Mouse (Mus musculus) megakaryocyte, adult 5-6 weeks (primary cell): Measurements from ENCODE around the gene Olfr1318. TPM values are rescaled to one million over a fixed set of nuclear protein-coding genes. Genes with fewer than 3 reads are reported as not detected.

ENCODE experiments used
- ATAC-seq: 2 replicates; pipeline ENCODE4 v1.8.0; 2016; ENCODE audit warnings: mild to moderate bottlenecking, inconsistent platforms; ENCODE audit not compliant: poor library complexity, severe bottlenecking
- total RNA-seq, 2 experiments: library from RNA; stranded (forward) in 1 of 2; stranded (reverse) in 1 of 2; fragments of 153-499, 151-499 nt in 1 of 2; fragments of 221-1000, 200-1000 nt in 1 of 2; gene quantifications; 2 replicates each; pipeline versions ENCODE4 v1.2.3 to v1.2.4; 2015 to 2017

Olfr1318 gene
- not detected in 2 replicates for total RNA-seq (2015)
- not detected in 2 replicates for total RNA-seq (2017)

DNA sequence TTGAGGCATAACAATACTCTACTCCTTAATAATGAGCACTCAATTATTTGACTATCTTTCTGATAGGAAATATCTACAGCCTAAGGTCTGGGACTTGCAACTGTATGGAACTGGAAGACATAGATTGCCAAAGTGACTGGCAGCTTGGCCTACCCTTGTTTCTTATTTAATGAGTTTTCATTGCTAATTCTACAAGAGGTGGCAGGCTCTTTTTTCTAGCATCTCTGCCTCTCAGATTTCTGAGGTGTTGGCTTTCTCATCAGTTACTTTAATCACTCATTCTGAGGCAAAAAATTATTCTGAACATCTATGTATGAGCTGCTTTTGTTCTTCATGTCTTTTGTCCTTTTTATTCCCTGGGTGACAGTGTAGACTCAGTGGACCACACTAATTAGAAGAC, at the start of gene Olfr1318:
Olfr1318 (plus strand) TSS at position 301 of the 400 bp plus-strand sequence.
- ATAC-seq: no peak

DNA sequence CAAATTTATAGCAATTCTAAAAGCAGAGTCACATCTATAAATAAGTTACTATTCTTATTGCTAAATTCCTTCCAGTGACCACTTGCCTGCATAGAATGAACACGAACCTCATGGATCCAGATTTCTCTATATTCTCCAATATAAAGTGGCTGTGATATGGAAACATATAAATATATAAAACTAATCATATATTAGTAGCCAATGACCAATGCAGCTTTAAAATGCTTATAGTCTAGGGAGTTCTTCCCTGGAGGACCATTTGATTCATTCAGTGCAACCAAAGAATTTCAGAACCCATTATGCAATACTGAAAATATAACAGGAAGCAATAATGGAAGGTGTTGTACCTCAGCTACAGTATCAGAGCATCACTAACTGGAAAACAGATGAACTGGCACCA, 38.7 kb upstream of the Olfr1318 start, which contains the start of gene Olfr1315-ps1:
Olfr1315-ps1 (minus strand) TSS at position 101 of the 400 bp plus-strand sequence.
- ATAC-seq: no peak

DNA sequence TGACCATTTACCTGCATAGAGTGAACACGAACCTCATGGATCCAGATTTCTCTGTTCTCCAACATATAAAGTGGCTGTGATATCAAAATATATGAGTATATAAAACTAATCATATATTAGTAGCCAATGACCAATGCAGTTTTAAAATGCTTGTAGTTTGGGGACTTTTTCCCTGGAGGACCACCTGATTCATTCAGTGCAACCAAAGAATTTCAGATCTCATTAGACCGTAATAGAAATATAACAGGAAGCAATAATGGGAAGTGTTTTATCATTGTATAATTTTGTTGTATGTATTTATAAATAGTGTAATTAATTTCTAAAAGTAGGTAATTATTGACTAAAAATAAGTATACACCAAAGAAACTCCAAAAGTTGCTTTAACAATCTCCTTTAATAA, 19.1 kb upstream of the Olfr1318 start, which contains the start of gene Olfr1316:
Olfr1316 (minus strand) TSS at position 101 of the 400 bp plus-strand sequence.
- ATAC-seq: no peak

DNA sequence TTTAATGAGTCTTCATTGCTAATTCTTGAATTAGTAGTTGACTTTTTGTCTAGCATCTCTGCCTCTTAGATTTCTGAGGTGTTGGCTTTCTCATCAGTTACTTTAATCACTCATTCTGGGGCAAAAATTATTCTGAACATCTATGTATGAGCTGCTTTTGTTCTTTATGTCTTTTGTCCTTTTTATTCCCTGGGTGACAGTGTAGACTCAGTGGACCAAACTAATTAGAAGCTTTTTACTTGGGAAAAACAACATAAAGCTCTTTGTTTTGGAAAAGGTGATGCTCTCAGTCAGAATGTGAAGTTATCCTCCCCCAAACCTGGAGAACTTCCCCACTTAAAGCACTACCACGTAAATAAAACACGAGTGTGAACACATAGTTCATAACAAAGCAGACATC, 14.0 kb upstream of the Olfr1318 start, which contains the start of gene Olfr1317:
Olfr1317 (plus strand) TSS at position 301 of the 400 bp plus-strand sequence.
- no peak for ATAC-seq

DNA sequence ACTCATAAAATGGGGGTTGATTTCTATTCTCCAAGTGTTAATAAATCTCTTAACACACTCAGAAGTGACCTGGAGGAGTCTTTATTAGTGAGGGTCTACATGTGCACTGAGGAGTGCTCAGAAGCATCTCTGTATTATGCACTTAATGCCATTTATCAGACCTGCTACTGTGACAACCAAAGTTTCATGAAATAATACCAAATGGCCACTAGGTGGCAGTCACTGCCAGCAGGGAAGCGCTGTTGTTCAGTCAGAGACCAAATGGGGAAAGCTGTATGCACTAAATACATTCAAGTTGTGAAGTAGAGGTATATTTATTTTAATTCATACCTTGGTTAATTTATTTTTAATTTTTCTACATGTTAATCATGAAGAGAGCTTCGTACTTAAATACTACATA, 42.9 kb downstream of the Olfr1318 start:
- ATAC-seq: peak; percentile 99

DNA sequence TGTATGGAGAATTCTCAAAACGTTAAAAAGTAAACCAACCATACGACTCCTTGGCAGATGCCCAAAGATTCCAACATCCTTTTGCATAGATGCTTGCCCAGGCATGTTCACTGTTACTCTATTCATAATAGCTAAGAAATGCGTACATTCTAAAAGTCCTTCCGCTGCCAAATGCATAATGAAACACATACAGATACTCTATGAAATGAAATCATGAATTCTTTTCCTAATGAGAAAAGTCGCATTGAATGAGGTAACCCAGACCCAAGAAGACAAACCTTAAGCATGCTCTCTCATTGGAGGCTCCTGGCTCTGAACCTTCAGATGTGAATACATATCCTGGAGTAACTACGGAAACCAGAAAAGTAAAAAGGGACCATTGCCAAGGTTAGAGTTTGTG, 49.1 kb downstream of the Olfr1318 start:
- ATAC-seq: no peak

Other genes with a start within 250 kb of the Olfr1318 start
- gene Olfr1306, start 237.9 kb upstream of the Olfr1318 start, total RNA-seq (2015): not detected in 2 replicates
- gene Olfr1306, start 237.9 kb upstream of the Olfr1318 start, total RNA-seq (2017): not detected in 2 replicates
- under 0.01 TPM in 1 of 2 replicates, not detected in the other for gene Olfr1307, start 204.8 kb upstream of the Olfr1318 start, total RNA-seq (2015)
- gene Olfr1307, start 204.8 kb upstream of the Olfr1318 start, total RNA-seq (2017): not detected in 2 replicates
- gene Olfr1308, start 189.3 kb upstream of the Olfr1318 start, total RNA-seq (2015): not detected in 2 replicates
- gene Olfr1308, start 189.3 kb upstream of the Olfr1318 start, total RNA-seq (2017): not detected in 2 replicates
- gene Olfr1309, start 163.9 kb upstream of the Olfr1318 start, total RNA-seq (2015): not detected in 2 replicates
- not detected in 2 replicates for gene Olfr1309, start 163.9 kb upstream of the Olfr1318 start, total RNA-seq (2017)
- gene Olfr1310, start 141.5 kb upstream of the Olfr1318 start, total RNA-seq (2015): not detected in 2 replicates
- not detected in 2 replicates for gene Olfr1310, start 141.5 kb upstream of the Olfr1318 start, total RNA-seq (2017)
- not detected in 2 replicates for gene Olfr1311, start 129.8 kb upstream of the Olfr1318 start, total RNA-seq (2015)
- not detected in 2 replicates for gene Olfr1311, start 129.8 kb upstream of the Olfr1318 start, total RNA-seq (2017)
- gene Olfr1312, start 104.0 kb upstream of the Olfr1318 start, total RNA-seq (2015): not detected in 2 replicates
- gene Olfr1312, start 104.0 kb upstream of the Olfr1318 start, total RNA-seq (2017): not detected in 2 replicates
- gene Olfr1313, start 76.4 kb upstream of the Olfr1318 start, total RNA-seq (2015): not detected in 2 replicates
- 0.51 TPM in 1 of 2 replicates, not detected in the other for gene Olfr1313, start 76.4 kb upstream of the Olfr1318 start, total RNA-seq (2017)
- gene Olfr1314, start 57.4 kb upstream of the Olfr1318 start, total RNA-seq (2015): not detected in 2 replicates
- not detected in 2 replicates for gene Olfr1314, start 57.4 kb upstream of the Olfr1318 start, total RNA-seq (2017)
- not detected in 2 replicates for gene Olfr1315-ps1, start 38.8 kb upstream of the Olfr1318 start, total RNA-seq (2015)
- gene Olfr1315-ps1, start 38.8 kb upstream of the Olfr1318 start, total RNA-seq (2017): not detected in 2 replicates
- not detected in 2 replicates for gene Olfr1316, start 19.2 kb upstream of the Olfr1318 start, total RNA-seq (2015)
- gene Olfr1316, start 19.2 kb upstream of the Olfr1318 start, total RNA-seq (2017): not detected in 2 replicates
- gene Olfr1317, start 13.9 kb upstream of the Olfr1318 start, total RNA-seq (2015): not detected in 2 replicates
- gene Olfr1317, start 13.9 kb upstream of the Olfr1318 start, total RNA-seq (2017): not detected in 2 replicates
- 27.0 and 44.0 TPM in 2 replicates for gene Lpcat4, start 85.3 kb downstream of the Olfr1318 start, total RNA-seq (2015)
- gene Lpcat4, start 85.3 kb downstream of the Olfr1318 start, total RNA-seq (2017): 11.8 and 18.9 TPM in 2 replicates
- not detected in 2 replicates for gene Nutm1, start 105.1 kb downstream of the Olfr1318 start, total RNA-seq (2015)
- gene Nutm1, start 105.1 kb downstream of the Olfr1318 start, total RNA-seq (2017): not detected in 2 replicates
- 48.1 and 56.2 TPM in 2 replicates for gene Nop10, start 107.7 kb downstream of the Olfr1318 start, total RNA-seq (2015)
- gene Nop10, start 107.7 kb downstream of the Olfr1318 start, total RNA-seq (2017): 72.9 and 74.8 TPM in 2 replicates
- 108 and 110 TPM in 2 replicates for gene Slc12a6, start 111.6 kb downstream of the Olfr1318 start, total RNA-seq (2015)
- 111 and 132 TPM in 2 replicates for gene Slc12a6, start 111.6 kb downstream of the Olfr1318 start, total RNA-seq (2017)
- gene Gm21985, start 112.1 kb downstream of the Olfr1318 start, total RNA-seq (2015): not detected in 2 replicates
- 0.24 and 0.95 TPM in 2 replicates for gene Gm21985, start 112.1 kb downstream of the Olfr1318 start, total RNA-seq (2017)
- 60.0 and 65.6 TPM in 2 replicates for gene Emc4, start 213.8 kb downstream of the Olfr1318 start, total RNA-seq (2015)
- gene Emc4, start 213.8 kb downstream of the Olfr1318 start, total RNA-seq (2017): 39.5 and 39.9 TPM in 2 replicates
- 21.0 and 21.8 TPM in 2 replicates for gene Katnbl1, start 225.0 kb downstream of the Olfr1318 start, total RNA-seq (2015)
- gene Katnbl1, start 225.0 kb downstream of the Olfr1318 start, total RNA-seq (2017): 17.0 TPM in 2 replicates